Mouse (Mus musculus): ENCODE data around the gene Gmcl1. TPM values are rescaled to one million over a fixed set of nuclear protein-coding genes. Genes with fewer than 3 reads are reported as not detected.

Gene Gmcl1
- polyA plus RNA-seq, 1 experiment, result 21.9 TPM

DNA sequence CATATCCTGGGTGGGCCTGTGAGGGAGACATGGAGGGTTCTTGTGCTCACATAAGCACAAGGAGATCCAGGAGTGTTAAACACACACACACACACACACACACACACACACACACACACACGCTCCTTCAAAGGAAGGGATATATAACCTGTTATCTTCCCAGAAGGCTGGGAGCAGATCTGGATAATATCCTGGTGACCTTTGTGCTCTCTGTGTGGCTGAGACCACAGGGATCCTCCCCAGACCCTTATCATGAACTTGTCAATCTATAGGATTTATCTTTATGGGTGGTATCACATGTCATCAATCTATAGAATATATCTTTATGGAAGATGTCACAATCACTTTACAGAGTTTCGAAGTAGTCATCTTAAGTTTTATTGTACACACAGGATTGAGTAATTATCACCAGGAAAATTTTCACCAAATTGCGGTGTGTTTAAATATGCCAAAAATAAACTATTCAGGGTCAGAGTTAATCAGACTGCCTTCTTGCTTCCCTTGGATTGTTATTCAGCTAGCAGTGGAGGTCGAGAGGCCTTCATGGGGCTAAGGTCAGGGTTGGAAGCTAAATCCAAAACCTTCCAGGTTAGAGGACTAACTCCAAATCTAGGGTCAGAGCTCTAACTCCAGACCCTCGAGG, 19.8 kb upstream of the Gmcl1 start:
- no peak for TF ChIP-seq GATA1 (IDR thresholded peaks at IDR 0.05; ENCODE audit: low read length)

DNA sequence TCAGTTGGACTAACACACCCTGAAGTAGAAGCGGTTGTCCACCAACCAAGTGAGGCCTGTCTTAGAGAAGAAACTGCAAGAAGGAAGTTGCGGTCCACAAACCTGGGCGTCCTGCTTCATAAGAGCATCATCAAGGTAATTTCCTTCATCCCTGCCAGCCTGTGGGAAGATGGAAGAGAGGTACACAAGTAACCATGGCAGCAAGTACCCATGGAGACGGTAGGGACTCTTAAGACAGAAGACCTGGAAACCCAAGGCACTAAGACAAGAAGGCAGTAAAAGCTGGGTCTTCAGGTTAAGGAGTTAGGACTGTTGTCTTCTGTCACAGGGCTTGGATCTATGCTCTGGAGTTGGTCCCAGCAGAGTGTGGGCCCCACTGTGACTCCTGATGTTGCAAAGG, 17.8 kb upstream of the Gmcl1 start:
- TF ChIP-seq GATA1 (IDR thresholded peaks at IDR 0.05; ENCODE audit: low read length), result no peak

DNA sequence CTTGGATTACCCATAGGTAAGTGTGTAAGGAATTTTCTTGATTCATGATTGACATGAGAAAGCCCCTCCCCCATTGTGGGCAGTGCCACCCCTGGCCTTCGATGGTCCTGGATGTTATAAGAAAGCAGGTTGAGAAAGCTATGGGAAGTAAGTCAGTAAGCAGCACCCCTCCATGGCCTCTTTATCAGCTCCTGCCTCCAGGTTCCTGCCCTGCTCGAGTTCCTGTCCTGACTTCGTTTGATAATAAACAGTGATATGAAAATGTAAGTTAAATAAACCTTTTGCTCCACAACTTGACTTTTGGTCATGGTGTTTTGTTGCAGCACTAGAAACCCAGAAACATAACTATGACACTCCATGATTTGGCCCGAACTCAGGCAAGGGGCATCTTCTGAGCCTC, 16.6 kb upstream of the Gmcl1 start:
- no peak for TF ChIP-seq GATA1 (IDR thresholded peaks at IDR 0.05; ENCODE audit: low read length)

DNA sequence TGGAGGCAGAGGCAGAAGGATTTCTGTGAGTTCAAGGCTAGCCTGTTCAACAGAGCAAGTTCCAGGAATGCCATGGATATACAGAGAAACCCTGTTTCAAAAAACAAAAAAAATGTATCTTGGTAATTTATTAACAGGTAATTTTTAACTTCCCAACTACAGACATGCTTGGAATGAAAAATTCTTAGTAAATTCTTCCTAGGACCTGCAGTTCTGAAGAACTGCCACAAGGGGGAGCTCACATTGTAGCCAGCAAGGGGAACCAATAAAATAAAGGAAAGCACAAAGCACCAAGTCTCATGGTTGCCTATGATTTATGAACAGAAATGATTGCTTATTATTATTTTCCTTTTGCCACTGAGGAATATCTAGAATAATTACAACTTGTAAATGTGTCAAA, 14.0 kb upstream of the Gmcl1 start:
- no peak for TF ChIP-seq GATA1 (IDR thresholded peaks at IDR 0.05; ENCODE audit: low read length)

DNA sequence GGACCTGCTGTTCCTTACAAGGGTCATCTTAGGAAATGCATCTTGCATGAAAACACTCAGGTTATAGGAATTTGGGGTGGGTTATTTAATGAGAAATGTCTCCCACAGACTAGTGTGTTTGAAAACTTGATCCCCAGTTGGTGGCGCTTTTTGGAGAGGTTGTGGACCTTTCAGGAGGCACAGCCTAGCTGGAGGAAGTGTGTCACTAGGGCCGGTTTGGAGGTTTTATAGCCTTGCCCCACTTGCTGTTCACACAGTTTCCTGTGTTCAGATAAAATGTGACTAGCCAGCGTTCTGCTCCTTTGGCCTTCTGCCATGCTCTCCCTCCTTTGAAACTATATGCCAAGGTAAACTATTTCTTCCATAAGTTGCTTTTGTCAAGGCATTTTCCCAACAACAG, 7.5 kb upstream of the Gmcl1 start:
- no peak for TF ChIP-seq GATA1 (IDR thresholded peaks at IDR 0.05; ENCODE audit: low read length)

DNA sequence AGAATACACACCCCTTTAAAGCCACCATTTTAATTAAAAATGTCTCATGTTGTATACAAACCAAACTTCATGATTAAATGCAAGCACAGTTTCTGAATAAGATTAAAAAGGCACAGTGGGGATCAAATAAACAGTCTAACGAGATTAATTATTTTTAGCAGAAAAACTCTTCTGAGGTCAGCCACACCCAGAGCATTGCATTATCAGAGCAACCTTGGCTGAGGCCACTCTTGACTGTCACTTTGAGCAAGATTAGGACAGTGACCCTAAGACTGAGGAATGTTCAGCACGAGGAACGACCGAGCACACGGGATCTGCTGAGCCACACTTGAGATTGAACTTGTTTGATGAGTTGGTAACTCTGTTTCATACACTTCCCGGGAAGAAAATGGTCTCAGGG, 3.6 kb upstream of the Gmcl1 start:
- TF ChIP-seq GATA1 (IDR thresholded peaks at IDR 0.05; ENCODE audit: low read length), result no peak

DNA sequence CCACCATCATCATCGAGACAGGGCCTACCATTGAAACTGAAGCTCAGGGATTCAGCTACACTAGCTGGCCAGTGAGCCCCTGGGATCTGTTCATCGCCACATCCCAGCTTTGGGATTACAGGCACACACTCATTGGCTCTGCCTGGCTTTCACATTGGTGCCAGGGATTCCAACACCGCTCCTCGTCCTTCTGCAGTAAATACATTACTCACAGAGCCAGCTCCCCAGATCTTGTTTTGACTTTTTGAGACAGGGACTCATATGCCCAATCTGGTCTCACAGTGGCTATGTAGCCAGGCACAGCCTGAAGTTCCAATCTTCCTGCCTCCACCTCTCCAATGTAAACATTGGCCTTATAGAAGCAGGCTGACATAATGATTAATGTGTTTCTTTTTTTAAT, 3.1 kb upstream of the Gmcl1 start:
- TF ChIP-seq GATA1 (IDR thresholded peaks at IDR 0.05; ENCODE audit: low read length), result no peak

DNA sequence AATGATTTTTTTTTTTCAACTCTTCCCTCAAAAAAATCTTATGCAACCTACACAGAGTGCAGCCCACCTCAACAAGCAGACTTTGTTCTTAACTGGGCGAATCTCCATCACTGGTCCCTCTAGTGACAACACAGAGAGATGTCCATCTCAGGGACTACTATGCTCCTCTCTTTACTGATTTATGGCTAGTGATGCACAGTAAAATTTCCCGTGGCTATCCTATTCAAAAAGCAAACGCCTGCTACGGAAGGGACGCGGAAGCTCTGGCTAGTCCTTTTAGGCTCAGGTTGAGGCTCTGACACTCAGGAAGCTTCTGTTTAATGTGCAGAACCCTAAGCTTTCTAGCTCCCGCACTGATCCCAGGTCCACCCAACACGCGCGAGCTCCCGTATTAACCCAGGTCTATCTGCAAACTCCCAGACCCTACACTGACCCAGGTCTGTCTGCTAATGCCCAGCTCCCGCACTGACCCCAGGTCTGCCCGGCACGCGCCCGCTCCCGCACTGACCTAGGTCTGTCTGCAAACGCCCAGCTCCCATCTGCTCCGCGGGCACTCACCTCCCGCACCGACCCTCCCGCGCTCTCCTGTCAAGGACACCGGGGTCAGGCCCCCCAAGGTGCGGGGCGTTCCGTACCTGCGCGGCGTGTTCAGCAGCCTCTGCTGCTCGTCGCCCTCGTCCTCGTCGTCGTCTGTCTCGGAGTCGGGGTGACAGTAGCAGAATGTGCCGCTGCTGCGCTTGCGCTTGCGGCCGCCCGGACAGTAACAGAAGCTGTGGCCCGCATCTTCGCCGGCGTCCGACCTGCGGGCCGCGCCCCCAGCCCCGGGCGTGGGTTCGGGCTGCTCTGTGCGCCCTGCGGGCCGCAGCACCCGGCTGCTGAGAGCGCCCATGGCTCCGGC, 658 bp downstream of the Gmcl1 start:
- TF ChIP-seq GATA1 (IDR thresholded peaks at IDR 0.05; ENCODE audit: low read length), result no peak

DNA sequence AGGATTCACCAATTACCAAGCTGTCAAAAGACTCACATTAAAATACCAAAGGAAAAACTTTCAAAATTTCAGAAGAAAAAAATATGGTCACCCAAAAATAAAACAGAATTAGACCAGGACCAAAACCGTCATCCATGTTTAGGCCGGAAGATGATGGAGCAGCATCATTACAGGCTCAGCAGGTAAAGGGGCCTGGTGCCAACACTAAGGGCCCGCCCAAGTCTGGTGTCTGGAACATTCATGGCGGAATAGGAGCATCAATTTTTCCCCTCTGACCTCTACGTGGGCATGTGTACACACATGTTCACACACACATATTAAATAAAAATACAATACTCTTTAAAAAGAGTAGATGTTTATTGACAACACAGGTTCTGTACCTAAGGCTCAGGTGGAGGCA, 4.5 kb downstream of the Gmcl1 start:
- TF ChIP-seq GATA1 (IDR thresholded peaks at IDR 0.05; ENCODE audit: low read length), result no peak

DNA sequence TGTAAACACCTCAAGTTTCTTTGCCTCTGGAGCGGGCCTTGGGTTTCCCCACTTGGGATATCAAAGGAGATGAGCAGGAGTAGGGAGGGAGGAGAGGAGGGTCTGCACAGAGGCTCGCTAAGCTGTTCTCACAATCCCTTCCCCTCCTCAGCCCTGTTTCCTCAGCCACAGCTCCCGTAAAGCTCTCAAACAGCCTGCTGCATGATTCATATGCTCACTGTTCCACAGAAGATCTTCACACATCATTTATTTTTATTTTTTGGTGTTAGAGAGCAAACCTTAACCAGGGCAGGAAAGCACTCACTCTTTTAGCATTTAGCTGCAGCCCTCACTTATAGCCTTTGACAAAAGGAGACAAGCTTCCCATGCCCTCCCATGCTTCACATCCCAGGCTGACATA, 11.2 kb downstream of the Gmcl1 start:
- TF ChIP-seq GATA1 (IDR thresholded peaks at IDR 0.05; ENCODE audit: low read length), result no peak

DNA sequence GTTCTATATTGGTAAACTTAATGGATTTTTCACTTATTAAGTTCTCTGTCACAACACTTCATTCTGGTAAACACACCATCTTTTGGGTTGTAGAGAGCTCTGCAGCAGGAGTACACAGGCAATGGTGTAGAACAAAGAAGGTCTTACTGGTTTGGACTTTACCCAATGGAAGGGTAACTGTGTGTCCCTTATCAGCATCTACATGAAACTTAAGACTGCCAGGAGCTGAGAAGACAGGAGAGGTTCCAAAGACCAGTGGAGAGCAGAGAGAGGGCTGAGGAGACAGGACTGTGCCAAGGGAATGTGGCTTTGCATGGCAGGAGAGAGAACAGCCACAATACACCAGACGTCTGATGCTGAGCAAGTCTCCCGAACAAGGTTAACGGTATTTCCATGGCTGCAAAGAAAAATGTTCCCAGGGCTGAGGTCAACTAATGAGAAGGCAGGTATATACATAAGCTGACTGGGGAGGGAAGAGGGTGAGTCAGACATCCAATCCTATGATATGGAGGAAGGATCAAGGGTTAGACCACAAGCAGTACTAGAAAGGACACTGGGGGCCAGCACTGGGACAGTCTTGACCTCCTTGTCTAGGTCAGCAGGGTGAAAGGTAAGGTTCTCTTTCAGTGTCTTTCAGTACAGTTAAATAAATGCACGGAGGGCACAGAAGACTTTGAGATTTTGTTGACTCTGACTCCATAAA, 25.0 kb downstream of the Gmcl1 start:
- no peak for TF ChIP-seq GATA1 (IDR thresholded peaks at IDR 0.05; ENCODE audit: low read length)

DNA sequence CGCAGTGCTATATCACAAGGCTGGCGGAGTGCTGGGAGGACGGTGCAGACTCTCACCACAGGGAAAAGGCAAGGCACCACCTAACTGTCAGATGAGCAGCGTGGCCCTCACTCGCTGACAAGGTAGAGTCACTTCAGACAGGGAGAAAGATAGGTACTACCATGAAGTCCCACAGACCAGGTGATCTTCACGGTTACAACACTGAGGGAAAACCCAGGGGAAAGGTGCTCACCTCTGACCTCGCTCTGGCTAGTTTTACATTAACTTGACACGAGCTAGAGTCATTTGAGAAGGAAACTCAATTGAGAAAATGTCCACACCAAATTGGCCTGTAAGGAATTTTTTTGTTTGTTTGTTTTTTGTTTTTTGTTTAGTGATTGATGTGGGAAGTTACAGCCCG, 30.6 kb downstream of the Gmcl1 start:
- TF ChIP-seq GATA1 (IDR thresholded peaks at IDR 0.05; ENCODE audit: low read length), result no peak

DNA sequence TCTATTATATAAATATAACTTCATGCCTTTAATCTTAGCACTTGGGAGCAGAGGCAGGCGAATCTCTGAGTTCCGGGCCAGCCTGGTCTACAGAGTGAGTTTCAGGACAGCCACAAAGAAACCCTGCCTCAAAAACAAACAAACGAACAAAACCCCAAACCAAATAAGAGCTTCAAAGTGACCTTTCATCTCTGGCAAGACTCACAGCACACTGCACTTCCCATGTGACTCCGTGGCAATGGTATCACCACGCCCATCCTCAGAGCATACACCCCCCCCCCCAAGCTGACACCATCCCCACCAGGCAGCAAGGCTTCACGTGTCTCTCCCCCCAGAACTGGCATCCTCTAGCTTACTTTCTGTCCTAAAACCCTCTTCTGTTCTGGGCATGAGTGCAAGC, 35.3 kb downstream of the Gmcl1 start:
- TF ChIP-seq GATA1 (IDR thresholded peaks at IDR 0.05; ENCODE audit: low read length), result no peak

DNA sequence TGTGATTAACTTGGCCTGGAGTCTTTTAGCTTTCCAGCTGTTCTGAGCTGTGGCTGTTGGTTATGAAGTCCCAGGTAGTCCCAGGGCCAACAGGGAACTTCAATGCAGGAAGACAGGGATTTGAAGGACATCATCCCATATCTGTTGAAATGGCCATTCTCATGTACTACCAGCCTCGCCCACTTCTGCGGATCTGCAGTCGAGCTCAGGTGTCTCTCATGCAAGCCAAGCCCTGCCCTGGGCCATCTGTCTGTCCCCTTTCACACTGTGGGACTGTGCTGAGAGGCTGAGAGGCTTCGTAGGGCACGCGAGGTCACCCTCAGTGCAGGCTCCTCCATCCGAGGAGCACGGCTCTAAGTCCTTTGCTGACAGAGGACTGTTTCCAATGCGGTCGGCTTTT, 37.0 kb downstream of the Gmcl1 start:
- TF ChIP-seq GATA1 (IDR thresholded peaks at IDR 0.05; ENCODE audit: low read length), result no peak

DNA sequence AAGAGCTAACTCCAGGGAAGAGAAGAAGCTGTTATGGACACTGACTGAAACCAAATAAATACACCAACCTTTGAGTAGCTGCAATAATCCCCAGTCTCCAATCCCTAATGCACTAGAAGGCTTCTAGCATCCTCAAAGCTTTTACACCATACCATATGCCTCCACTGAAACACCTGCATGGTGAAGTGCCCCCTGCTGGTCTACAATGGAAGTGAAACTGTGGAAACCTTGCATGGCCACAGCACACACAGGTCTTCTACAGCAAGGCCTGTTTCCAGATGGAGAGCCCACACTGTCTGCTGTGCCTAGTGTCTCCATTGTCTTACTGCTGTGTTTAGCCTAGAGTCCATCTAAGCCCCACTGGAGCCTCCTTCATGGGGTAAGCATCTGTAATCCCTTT, 38.7 kb downstream of the Gmcl1 start:
- TF ChIP-seq GATA1 (IDR thresholded peaks at IDR 0.05; ENCODE audit: low read length), result no peak

DNA sequence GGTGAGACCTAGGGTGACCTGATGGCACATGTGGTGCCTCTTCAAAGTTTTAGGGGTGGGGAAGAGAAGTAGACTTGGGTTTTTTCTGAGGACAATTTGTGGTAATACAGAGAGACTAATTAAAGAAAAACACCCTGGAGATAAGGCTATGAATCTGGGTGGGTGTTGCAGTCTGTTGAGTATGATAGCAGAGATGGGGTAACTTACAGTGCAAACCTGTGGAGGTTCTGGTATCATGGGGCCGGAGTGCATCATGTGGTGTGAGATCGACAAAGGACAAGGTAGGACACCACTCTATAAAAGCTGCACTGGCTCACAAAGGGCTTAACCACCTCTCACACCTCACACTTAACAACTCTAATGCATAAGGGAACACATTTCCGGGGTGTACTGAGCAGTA, 43.5 kb downstream of the Gmcl1 start:
- TF ChIP-seq GATA1 (IDR thresholded peaks at IDR 0.05; ENCODE audit: low read length), result no peak
